Mouse (Mus musculus) skeletal muscle tissue, adult 2 months (tissue): Measurements from ENCODE around the gene Lrrc74a.

Source experiments
- DNase-seq: peaks from one replicate; pipeline ENCODE4 v3.0.0-alpha.2; 2012; ENCODE audit warnings: low read depth, low spot score

The Lrrc74a gene

DNA sequence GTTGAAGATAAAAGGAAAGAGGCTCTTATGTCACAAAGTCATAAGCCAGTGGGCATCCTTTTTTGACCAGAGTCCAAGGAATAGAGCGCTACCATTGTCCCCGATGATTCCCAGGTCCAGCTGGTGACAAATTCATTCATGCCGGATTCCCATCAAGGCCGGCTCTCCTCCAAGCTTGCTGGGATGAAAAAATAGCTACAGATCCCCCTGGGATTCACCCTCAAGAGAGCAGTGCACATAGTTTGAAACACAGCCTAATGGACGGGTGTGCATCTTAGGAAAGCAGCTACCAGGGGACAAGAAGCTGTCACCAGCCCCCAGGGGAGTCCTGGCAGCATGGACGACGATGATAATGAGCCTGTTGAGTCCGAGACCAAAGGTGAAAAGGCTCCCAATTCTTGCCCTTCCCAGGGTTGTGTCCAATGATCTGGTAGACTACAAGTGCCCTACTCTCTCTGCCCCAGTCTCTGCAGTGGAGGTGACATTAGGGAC is at the start of gene Lrrc74a:
Lrrc74a (plus strand) TSS at position 51 of the 492 bp plus-strand sequence.
- DNase-seq = no peak

DNA sequence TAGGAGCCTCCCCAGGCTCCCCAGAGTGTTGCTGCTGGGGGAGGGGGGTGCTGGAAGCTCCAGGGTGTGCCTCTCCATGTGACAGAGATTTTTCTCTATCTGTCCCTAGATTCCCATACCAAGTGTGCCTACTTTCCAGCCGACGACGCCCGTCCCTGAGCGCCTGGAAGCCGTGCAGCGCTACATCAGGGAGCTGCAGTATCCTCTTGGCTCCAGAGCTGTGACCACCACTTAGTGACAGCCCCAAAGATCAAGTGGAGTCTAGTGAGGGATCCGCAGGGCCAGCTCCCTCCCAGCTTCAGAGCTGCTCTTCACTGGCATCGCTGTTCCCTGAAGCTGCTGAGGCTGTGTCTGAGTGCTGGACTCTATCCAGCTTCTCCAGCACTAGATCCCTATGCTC is 48.9 kb upstream of the Lrrc74a start:
- DNase-seq = no peak

DNA sequence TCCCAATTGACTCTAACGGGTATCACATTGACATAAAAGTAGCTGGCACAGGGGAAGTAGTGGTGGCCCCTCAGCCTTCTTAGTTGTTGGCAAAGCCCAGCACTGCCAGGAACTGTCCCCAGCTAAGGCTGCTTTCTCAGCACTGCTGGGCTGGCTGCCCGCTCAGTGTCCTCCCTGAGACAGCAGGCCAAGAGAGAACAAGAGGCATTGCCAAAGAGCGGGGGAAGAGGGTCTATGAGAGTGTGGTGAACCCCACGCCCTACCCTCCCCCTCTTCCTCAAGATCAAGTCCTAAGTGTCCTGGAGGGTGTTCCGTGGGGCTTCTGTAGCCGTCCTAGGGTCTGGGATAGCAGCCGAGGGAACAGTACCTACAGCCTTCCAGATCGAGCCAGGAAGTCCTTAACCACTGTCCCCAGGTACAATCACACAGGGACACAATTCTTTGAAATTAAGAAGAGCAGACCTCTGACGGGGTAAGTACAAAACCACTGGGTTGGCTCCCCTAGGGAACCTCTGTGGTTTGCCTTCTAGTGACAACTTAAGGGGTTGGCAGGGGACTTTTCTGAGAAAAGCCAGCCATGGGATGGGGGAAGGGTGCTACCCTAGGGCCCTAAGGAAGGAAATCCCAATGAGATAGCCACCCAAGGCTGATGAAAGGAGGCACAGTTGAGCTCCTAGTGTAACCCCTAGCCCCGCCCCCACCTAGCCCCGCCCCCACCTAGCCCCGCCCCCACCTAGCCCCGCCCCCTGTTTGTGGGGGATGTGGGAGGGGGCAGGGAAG is 47.4 kb upstream of the Lrrc74a start:
- no peak for DNase-seq

DNA sequence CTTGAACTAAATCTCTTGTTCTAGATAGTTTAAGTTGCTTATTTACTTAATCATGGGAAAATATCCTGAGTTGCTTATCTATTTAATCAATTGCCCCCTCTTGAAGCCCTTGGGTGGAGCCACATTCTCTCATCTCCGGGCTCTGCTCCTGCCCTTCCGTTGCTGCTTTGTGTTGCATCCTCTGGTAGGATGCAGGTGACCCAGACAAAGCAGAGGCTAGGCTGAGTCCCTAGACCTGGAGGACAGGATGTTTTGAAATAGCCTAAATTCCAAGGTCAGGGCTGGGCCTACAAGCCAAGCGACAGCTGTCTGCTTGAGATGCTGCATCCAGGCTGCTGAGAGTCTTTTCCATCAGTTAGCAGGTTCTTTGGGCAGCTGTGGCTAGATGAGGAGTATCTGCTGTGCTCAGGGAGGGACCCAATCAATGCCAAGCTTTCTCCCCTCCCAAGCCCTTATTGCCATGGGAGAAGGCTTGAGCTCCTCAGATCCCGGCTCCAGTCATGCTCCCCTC is 46.7 kb upstream of the Lrrc74a start:
- no peak for DNase-seq

DNA sequence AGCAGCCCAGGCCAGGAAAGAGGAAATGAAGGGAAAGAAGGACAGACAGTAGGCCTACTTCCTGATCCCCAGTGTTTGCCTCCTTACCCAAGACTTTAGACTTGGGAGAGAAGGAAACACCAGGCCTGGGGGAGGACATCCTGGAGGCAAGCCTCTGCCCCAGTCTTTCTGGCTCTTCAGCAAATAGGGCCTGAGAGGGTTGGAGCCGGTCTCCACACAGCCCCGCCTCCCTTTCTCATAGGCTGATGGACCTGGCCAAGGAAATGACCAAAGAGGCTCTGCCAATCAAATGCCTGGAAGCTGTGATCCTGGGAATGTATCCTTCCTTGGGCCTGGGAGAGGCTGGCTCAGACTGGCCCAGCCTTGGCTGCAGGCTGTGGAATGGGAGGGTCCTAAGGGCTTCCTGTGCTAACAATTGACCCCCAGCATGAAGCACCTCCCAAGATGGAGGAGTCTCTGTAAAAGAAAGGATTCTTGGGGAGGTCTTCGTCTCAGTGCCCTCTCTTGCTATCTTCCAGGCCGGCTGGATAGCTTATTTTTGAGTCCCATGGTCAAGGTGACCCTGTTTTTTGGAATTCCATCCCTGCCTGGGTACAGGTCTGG is 46.1 kb upstream of the Lrrc74a start:
- DNase-seq = no peak

DNA sequence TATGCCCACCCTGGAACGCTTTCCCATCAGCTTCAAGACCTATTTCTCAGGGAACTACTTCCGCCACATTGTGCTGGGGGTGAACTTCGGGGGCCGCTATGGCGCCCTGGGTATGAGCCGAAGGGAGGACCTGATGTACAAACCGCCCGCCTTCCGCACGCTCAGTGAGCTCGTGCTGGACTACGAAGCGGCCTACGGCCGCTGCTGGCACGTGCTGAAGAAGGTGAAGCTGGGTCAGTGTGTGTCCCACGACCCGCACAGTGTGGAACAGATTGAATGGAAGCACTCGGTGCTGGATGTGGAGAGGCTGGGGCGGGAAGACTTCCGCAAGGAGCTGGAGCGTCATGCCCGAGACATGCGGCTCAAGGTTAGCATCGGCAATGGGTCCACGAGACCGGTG is 45.3 kb upstream of the Lrrc74a start:
- DNase-seq = no peak

DNA sequence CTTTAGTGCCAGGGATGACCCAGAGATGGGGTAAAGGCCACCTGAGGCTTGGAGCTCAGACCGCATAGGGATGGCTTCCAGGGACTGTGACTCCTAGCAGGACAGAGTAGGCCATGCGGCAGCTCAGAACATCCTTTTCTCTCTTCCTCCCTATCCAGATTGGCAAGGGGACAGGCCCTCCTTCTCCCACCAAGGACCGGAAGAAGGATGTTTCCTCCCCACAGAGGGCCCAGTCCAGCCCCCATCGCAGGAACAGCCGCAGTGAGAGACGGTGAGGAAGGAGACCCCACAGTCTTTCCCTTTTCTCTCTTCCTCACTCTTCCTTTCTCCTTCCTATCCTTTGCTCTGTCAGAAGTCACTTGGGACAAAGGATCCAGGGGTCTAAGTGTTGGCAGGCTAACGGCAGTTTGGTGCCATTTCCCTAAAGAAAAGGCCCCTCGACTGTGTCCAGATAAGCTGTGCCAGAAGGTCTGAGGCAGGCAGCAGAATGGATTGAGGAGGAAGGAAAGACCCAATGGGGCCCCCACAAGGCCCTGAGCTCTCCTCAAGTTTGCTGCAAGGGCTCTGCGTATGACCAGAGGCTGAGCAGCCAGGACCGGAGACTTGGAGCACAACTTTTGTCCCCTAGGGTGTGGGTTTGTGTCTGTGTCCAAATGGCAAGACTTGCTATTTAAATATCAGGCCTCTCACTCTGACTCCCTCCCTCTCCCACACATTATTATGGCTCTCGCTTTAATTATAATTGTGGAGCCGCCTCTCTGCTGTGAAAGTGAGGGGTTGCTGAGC is 43.3 kb upstream of the Lrrc74a start:
- DNase-seq = no peak

DNA sequence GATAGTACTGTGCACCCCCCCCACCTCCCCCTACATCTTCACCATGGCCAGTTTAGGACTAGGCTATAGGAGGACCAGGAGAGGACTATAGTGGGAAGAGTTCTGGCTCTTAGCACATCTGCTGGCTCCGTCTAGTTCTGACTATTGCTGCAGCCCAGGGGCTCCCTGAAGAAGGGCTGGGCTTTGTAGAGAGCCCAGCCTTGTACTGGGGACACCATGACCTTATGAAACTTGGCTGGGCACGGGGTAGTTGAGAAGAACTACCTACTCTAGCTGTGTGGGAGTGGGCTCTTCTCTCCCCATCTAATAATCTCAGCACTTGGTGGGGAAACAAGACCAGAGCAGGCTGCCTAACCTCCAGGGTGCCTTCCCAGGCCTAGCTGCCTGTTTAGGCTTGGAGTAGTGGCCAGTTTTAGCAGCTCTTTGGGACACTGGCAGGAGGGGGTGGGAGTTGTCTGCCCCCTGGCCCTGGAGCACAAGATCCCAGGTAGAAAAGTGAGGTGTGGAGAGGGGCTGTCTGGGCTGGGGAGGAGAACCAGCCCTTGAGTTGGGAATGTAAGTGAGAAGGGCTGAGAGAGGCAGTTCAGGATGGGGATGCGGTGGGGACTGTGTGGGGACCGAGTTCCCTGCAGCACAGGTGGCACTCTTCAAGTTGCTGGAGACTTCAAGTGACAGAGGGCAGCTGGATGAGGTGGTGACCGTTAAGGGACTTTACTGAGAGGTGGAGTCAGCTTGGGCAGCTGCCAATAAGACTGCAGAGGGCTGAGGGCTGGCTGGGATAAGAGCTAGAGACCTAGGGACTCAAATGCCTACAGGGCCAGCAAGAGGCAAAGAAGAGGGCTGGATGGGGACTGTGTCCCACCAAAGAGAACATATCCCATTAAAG is 41.5 kb upstream of the Lrrc74a start:
- no peak for DNase-seq

DNA sequence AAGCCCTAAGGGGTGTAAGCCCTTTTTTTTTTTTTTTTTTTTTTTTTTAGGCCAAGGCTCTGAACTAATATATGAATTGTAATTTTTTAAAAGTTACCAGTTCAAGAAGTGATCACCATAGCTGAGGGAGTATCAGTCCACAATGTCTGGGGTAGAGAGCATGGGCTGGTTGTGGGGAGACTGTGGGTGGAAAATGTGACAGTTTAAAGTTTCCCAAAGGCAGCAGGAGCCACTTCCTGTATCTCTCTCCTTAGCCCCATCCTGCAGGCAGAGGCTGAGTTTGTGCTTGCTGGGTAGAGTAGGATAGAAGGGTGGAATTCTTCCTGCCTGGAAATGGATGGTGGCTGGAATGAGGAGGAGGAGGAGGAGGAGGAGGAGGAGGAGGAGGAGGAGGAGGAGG is 40.8 kb upstream of the Lrrc74a start:
- DNase-seq = no peak

DNA sequence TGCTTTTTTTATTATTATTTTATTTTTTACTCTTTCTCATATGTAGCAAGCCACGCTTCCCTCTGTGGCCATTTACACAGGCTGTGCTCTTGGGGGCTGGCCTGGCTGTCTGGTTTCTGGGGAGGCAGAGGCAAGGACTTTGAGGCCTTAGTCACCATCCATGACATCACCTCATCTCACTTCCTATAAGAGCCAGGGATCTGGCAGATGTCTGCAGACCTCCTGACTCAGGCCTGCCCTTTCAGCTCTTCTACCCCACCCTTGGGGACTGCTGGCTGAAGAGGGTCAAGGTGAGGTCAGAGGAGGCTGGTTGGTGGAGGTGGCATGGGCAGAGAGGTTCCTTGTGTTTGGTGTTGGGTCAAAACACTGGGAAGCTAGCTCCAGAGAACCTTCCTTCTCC is 39.7 kb upstream of the Lrrc74a start:
- DNase-seq = no peak

DNA sequence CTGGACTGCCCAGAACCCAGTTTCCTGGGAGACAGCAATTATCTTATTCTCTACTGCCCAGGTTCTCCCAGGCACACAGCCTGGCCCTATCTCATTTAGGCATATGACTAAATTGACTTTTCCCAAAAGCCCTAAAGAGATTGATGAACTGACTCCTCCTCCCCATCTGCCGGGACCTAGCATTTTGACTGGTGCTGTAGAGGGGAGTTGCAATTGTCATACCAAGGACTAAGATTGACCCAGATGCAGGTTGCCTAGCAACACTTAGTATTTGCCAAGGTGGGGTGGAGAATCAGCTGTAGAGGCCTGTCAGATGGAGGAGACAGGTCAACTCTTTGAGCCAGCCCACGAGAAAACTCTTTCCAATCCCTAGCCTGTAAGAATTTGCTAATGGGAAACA is 36.2 kb upstream of the Lrrc74a start:
- DNase-seq = no peak

DNA sequence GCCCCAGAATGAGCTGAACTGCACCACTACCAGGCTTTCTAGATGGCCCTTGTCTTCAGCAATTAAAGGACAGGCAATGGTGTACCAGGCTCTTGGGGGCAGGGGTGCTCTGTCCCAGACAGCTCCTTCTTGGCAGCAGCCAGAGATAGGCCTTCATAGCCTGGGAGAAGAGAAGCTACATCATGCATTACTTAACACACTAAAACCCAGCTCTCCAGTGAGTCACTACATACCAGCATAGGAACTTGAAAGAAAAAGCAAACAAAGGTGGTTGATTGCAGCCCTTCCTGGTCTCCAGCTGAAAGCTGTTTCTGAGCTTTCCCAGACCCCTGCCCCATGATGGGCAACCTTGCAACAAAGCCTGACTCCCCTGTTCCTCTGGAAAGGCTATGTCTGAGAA is 35.6 kb upstream of the Lrrc74a start:
- DNase-seq = no peak

DNA sequence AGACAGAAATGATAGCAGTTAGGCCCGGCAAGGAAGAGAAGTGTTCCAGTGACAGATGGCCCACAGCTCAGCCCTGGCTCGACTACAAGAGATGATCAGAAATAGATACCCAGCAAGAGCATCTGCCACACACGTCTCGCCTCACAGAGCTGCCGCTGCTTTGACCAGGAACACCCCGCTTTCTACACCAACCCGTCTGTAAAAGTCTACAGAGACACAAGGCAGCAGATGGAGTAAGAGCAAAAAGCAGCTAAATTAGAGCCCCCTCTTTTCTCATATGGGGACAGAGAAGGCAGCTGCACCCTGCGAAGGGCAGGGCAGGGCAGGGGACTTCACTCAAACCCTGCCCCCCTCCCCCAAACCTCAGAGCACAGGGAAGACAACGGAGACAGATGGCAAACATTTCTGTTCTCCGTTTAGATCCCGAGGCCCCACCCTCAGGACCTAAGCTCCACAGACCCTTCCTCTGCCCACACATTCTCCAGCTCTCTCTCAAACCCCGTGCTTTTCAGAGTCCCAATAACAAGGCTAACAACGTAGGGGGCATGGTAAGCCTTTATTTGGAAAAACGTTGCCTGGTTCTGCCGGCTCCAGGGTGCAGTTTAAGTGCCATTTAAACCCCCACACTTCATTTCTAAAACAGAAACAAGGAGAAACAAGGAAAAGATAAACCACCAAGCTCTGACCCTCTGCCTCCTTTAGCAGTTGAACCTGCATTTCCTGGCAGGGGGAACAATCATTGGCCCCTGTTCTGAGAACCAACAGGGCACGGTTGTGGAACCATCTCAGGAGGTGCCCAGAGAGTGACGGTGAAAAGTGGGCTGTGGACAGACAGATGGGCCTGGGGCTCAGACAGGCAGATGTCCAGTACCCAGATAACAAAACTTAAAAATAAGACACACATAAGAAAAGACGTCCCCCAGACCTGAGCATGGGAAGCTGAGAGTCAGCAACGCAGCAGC is 33.9 kb upstream of the Lrrc74a start:
- no peak for DNase-seq

DNA sequence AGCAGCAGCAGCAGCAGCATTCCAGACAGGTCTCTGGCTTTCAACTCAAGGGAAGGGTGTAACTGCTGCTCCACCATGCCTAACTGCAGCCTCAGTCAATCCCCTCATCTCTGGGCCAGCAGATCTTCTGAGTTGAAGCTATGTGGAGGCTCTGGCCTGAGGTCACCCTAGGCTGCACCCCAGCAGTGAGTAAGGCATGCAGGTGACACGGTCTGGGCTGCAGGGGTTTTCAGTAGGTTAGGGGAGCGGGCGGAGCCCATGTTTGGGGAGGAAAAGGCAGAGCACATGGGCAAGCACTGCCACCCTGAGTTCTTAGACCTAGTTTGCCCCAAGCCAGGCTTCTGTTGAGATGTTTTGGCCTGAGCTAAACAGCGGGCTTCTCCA is 33.2 kb upstream of the Lrrc74a start:
- no peak for DNase-seq

DNA sequence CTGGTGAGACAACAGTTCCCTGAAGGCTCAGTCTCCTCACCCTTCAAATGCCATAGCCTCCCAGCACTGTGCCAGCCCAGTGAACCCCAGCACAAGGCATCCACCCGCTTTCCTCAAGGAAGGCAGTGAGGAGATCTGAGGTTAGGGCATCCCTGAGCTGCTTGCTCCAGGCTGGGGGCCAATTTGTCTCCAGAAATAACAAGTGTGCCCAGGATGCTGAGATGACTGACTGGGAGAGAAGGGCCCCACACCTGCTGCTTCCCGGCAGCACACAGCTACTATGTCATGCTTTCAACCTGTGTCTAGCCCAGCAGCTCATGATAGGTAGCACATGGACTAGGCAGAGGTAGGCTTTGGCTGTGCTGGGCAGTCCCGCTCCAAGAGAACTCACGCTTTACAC is 32.7 kb upstream of the Lrrc74a start:
- no peak for DNase-seq

DNA sequence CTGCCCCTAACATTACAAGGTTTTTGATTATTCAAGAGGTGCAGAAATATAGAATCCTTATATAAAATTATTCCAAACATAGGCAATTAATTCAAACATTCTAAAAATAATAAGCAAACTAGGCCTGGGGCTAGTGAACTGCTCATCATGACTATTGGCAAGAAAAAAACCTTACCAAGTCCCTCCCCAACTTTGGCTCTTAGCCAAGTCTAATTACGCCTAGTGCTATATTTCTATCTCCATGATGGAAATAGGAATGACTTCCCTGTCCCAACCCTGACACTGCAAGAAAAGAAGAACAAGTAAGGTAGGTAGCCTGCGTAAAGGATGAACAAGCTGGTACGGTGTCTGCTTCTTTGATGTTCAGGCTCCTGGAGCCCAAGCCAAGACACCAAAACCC is 31.5 kb upstream of the Lrrc74a start:
- DNase-seq = no peak

DNA sequence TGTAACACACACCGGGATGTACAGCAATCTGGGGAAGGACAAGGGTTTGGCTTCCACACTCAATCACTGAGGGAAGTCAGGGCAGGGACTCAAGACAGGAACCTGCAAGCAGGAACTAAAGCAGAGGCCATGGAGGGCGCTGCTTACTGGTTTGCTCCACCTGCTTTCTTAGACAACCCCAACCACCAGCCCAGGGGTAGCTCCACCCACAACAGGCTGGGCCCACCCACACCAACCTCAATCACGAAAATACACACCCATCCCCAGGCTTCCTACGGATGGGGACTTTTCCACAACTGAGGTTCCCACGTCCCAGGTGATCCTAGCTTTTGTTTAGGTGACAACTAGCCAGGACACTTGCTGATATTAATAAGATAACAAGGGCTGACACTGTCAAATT is 28.3 kb upstream of the Lrrc74a start:
- no peak for DNase-seq

DNA sequence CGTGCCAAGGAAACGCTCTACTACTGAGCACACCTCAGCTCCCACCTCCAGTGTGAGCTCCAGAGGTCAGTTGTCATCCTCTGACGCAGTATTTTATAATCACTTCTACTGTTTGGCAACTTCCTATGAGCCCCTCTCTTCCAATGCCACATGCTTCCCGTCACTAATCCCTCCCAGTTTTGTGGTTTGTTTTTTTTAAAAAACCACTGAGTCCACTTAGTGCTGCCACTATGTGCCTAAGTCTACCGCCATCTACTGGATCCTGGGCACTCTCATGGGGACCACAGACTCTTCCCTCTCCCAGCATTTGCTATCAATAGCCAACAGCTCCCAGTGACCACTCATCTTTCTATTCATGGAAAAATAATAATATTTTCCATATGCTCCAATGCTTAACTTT is 20.1 kb upstream of the Lrrc74a start:
- no peak for DNase-seq

DNA sequence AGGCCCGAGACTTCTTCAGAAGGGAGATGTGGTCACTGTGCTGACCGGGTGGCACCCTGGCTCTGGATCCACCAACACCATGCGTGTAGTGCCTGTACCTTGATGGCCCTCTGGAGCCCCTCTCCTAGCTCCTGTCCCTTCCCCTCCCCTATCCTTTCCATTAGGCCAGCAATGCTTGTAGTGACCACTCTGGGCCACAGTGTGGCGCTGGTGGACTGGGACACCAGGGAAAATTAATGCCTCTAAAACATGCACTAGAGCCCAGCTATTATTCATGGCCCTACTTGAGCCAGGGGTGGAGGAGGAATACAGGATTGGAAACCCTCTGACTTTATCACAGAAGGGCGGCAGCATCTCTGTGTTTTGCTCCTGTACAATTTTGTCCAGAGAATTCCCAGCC is 18.8 kb upstream of the Lrrc74a start:
- no peak for DNase-seq

DNA sequence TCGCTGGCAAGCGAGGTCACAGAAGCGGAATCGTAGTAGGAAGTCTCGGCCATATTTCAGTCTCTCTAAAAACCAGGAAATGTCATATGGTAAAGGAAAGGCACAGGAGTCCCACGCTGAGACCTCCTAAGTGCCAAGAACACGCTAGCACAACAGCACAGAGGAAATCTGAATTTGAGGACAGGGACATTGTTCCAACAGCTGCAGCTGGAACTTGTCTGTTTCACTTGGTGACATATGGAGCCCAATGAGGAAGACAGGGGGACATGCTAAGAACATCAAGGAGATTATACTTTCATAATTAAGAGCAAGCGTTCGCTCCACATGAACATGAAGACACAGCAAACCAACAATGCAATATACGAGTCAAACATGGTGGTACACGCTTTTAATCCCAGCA is 17.2 kb upstream of the Lrrc74a start:
- DNase-seq = no peak
